Mouse (Mus musculus) lung, adult 2 months (tissue): ENCODE results near the gene Timm22. TPM values are rescaled to one million over a fixed set of nuclear protein-coding genes. Genes with fewer than 3 reads are reported as not detected.

ENCODE experiments used
- DNase-seq: peaks from one replicate; pipeline ENCODE4 v3.0.0; 2022
- H3K4me1 ChIP-seq: fragments of 200-500 bp; 2 replicates; pipeline ENCODE4 v1.6.1; 2011; ENCODE audit warnings: low read length; ENCODE audit not compliant: control insufficient read depth, insufficient read depth
- H3K4me3 ChIP-seq: fragments of 200-500 bp; replicated peaks from 2 replicates; pipeline ENCODE3; 2011; ENCODE audit warnings: low read depth, mild to moderate bottlenecking, control low read depth, low read length; ENCODE audit errors: extremely low read depth
- CTCF ChIP-seq: fragments of 200-500 bp; IDR thresholded peaks from 2 replicates; pipeline ENCODE4 v1.5.1; 2011; ENCODE audit warnings: mild to moderate bottlenecking, low read length, control low read depth; ENCODE audit not compliant: insufficient read depth
- POLR2A ChIP-seq: fragments of 200-500 bp; IDR thresholded peaks from 2 replicates; pipeline ENCODE4 v1.6.1; 2011; ENCODE audit warnings: low read depth, mild to moderate bottlenecking, control low read depth, low read length, borderline replicate concordance; ENCODE audit errors: extremely low read depth
- WGBS: fragments of 180-500 bp; shearing (Covaris S2); methylation state at CpG from one replicate; pipeline ENCODE4 v1.1.7; 2018; 5-methylcytosine and 5-hydroxymethylcytosine counted together
- polyA plus RNA-seq: library from polyadenylated mRNA; depleted of rRNA; stranded (reverse); fragments of >200 nt; gene quantifications from 2 replicates; pipeline ENCODE4 v1.2.3, GENCODE M21; 2012; rRNA removed

The Timm22 gene
- 9.8 and 10.5 TPM in 2 replicates for polyA plus RNA-seq

DNA sequence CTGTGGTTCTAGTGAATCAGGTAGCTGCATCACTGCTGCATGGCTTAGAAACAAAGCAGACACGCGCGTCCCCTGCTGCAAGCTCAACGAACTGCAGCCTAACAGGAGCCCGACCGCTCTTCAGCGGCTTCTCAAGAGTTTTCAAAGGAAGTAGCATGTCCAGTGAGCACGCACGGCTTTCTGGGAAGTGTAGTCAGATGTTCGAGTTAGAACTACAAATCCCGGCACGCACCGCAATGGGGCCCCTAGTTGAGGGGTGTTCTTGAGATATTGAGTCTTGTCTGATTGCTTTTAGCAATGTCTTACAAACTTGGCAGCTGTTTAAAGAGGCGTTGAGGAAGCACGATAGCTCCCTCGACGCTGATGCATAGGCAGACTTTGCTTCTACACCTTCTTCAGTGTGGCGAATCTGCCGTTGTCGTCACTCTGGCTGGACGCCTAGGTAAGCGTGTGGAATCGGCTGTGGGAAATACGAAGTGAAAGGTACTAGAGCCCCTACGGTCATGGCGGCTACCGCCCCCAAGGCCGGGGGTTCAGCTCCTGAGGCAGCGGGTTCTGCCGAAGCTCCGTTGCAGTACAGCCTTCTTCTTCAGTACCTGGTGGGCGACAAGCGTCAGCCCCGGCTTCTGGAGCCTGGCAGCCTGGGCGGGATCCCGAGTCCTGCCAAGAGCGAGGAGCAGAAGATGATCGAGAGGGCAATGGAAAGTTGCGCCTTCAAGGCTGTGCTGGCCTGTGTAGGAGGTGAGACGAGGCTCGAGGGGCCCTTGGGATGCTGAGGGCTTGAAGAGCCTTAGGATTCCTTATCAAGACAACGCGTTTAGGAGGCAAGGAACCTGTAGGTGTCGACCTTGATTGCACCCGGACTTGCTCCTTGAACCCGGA is at the start of gene Timm22:
Gene Timm22, plus strand, starts transcription at position 251 of the 882 bp plus-strand sequence.
- peak; percentile 64; the same call in 1 of the 2 replicates for TF ChIP-seq POLR2A
- peak; percentile 99 for TF ChIP-seq CTCF
- peak within 1 kb of the TSS; percentile 86 for H3K4me3 ChIP-seq
- DNase-seq, result peak; percentile 97
- 0 out of 2 replicates have a peak, but pooled peaks cover 2% of the 10 kb centered on the region for H3K4me1 ChIP-seq
- under 1% methylated on average over 46 of the region's 46 CpGs for WGBS

DNA sequence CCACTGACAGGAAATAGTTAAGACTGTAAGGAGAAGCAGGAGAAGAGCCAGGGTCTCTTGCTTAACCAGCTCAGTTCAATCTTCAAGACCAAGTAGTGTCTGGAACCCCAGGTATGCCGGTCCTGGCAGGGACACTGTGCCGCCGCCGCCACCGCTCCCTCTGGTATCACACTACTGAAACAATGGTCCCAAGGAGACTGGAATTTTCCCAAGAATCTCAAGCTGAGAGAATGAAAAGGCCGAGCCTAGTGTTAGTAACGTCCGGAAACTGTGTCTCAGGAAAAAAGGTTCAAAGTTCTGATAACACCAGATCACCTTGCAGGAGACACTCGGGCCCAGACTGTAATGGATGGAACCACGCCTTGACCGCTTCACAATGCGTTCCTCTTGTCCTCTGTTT is 49.3 kb upstream of the Timm22 start:
- H3K4me1 ChIP-seq, result no peaks in the 10 kb centered on the region
- TF ChIP-seq POLR2A (no peak), CTCF (no peak)
- WGBS, result 66% methylated on average over 12 of the region's 12 CpGs
- DNase-seq, result no peak
- H3K4me3 ChIP-seq, result no peak overlapping the region

DNA sequence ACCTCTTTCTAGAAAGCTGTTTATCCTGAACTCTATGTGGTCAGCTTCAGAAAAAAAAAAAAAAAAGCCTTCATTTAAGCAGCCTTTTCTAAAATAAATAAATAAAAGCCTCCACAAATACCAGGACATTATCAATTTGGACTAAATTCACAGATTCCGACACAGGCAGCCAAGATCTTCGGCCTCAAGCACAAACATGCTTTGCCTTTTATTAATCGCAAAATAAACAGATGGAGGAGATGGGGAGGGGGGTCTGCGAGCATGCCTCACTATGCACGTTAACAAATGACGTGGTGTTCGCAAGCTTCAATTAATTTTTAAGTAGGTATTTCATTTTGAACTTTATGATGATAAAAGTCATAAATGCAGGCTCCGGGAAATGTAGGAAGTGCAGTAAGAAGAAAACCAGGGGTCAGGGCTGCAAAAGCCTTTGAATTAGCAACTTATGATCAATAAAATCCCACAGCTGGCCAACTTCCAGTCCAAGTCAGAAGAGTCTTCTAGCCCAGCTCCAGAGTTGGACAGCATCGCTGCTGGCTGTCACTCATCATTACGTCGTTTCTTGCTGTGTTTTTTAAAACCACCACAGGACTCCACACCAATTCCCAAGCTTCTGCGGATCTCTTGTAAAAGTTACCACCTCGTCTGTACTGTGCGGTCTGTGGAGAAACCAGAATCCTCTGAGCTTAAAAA is 48.0 kb upstream of the Timm22 start:
- DNase-seq, result no peak
- TF ChIP-seq CTCF (no peak), POLR2A (no peak)
- Histone ChIP-seq H3K4me3 (no peak overlapping the region), H3K4me1 (0 out of 2 replicates have a peak, but pooled peaks cover 2% of the 10 kb centered on the region)
- 55% methylated on average over 14 of the region's 14 CpGs for whole genome bisulfite sequencing

DNA sequence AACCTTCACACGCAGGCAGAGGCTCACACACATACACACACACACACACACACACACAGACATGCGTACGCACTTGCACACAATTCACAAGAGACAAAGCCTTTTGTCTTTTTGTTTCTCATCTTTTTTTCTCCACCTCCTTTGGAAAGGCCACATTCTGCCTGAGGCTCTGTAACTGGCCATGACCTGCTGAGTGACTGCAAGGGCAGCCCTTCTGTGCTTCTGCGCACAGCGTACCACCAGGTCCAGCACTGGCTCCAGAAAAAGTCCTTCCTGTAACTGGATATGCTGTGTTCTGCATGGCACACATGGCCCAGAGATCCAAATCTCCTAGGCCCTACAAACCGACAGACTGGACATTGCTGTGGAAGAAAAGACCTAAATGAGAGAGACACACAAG is 46.5 kb upstream of the Timm22 start:
- DNase-seq, result no peak
- no peak overlapping the region for H3K4me3 ChIP-seq
- 0 out of 2 replicates have a peak, but pooled peaks cover 2% of the 10 kb centered on the region for H3K4me1 ChIP-seq
- WGBS, result 92% methylated on average over 6 of the region's 6 CpGs
- TF ChIP-seq POLR2A (no peak), CTCF (no peak)

DNA sequence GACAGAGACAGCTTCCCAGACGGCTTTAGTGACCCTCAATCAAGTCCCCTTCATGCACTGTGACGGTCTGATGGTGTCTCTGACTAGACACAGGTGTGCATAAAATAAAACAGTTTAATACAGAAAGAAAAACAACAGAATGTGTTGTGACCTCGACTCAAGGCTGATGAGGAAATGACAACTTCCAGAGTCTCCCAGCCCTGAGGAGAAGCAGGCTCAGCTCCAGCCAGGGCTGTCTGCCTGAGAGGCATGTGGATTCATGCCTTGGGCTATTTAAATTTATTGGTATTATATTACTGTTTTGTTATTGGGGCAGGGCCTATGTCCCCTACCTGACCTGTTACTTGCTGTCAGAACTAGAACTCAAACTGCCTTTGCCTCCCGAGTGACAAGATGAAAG is 45.3 kb upstream of the Timm22 start:
- Histone ChIP-seq H3K4me3 (no peak overlapping the region), H3K4me1 (0 out of 2 replicates have a peak, but pooled peaks cover 2% of the 10 kb centered on the region)
- TF ChIP-seq CTCF (no peak), POLR2A (no peak)
- no peak for DNase-seq
- WGBS, result 63% methylated on average over 4 of the region's 4 CpGs

DNA sequence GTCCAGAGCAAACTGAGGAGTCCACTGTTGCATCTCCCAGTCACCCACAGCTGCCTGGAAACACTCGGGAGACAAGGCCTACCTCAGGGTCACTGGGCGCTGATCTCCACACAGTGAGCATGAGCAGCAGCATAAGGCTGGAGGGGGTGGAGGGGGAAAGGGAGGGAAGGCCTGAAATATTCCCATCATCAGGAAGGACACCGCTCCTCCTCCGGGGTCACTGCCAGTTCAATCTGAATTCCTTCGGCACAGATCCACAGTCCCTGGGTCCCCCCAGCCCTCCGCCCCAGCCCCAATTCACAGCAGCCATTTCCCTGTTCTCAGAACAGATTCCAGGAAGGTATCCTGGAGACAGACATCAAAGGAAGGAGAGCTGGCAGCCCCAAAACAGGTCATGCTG is 43.6 kb upstream of the Timm22 start:
- no peak overlapping the region for H3K4me3 ChIP-seq
- DNase-seq, result no peak
- TF ChIP-seq CTCF (no peak), POLR2A (no peak)
- 0 out of 2 replicates have a peak, but pooled peaks cover 2% of the 10 kb centered on the region for H3K4me1 ChIP-seq
- 29% methylated on average over 6 of the region's 6 CpGs for WGBS

DNA sequence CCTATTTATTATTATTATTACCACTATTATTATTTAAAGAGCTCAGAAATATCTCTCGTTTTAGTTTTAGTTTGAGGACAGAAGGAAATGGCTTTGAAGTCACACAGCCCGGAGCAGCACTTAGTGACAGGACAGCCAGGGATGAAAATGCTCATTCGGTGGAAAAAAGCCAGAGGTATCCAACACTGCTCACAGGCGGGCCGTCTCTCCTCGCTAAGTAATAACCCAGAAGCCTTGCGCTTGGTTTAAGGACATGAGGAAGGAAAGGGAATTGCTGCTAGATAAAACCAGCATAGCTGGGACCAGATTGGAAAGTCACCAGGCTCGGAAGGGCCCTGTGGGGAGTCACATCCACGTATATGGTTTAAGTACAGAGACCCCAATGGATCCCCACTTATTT is 43.1 kb upstream of the Timm22 start:
- H3K4me1 ChIP-seq, result 0 out of 2 replicates have a peak, but pooled peaks cover 2% of the 10 kb centered on the region
- TF ChIP-seq POLR2A (no peak), CTCF (no peak)
- 44% methylated on average over 9 of the region's 9 CpGs for WGBS
- no peak for DNase-seq
- no peak overlapping the region for H3K4me3 ChIP-seq

DNA sequence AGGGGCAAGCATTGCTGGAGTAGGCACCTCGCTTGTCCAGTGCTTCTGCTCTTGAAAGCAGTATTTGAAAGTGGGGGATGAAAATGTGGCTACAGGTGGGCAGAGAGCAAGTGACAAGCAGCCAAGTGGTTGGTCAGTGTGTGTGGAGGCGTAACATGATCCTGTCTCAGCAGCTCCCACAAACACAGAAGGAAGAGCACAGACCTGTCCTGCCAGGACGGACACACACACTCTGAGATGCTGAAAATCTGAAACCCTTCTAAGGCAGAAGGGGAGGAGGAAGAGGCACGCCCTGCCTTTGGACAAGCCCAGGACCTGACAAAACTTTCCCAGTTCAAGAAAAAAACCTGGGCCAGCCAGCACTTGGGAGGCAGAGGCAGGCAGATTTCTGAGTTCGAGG is 42.7 kb upstream of the Timm22 start:
- 79% methylated on average over 5 of the region's 5 CpGs for WGBS
- no peak for TF ChIP-seq CTCF
- 0 out of 2 replicates have a peak, but pooled peaks cover 2% of the 10 kb centered on the region for H3K4me1 ChIP-seq
- H3K4me3 ChIP-seq, result no peak overlapping the region
- no peak for DNase-seq

DNA sequence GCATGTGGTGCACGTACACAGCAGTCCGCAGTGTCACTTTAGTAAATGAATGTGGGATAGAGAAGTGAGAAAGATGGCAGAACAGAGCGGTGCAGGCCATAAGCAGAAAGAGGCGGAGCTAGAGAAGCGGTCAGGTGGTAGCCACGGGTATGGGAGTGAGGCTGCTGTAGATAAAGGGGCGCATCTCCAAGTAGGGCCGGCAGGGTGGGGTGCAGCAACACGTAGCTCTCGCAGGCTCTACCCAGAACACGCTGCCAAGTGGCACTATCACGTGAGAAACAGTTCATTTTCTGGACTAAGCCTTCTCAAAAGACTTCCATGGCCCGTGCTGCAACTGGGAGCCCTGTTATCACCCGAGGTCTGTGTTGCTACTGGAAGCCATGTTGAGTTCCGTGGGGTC is 40.0 kb upstream of the Timm22 start:
- DNase-seq, result no peak
- WGBS, result 80% methylated on average over 15 of the region's 15 CpGs

More for the DNA sequence above, 40.0 kb upstream of the Timm22 start:
- Histone ChIP-seq H3K4me1 (peaks cover 4% of the 10 kb centered on the region), H3K4me3 (no peak overlapping the region)
- TF ChIP-seq POLR2A, result no peak
- TF ChIP-seq CTCF, result no peak
